Mouse (Mus musculus) limb, embryonic 14.5 days (tissue): ENCODE data around the gene Yy1. TPM values are rescaled to one million over a fixed set of nuclear protein-coding genes. Genes with fewer than 3 reads are reported as not detected.

ENCODE experiments used
- ATAC-seq: fragments of 200-750 bp; cut with Nextera tagmentation; 2 replicates; pipeline ENCODE4 v1.8.0; 2017; ENCODE audit warnings: low read depth, moderate number of reproducible peaks, moderate TSS enrichment; ENCODE audit not compliant: low FRiP score
- DNase-seq: peaks from one replicate; pipeline ENCODE4 v3.0.0-alpha.2; 2015; ENCODE audit warnings: low spot score
- H3K27ac ChIP-seq: fragments of 300-500 bp; sonication (generic); replicated peaks from 2 replicates; pipeline ENCODE4 v1.5.1; 2014; ENCODE audit warnings: low read depth, mild to moderate bottlenecking, low read length, moderate library complexity, mixed read lengths
- H3K27me3 ChIP-seq: fragments of 300-500 bp; sonication (generic); 2 replicates; pipeline ENCODE4 v1.6.1; 2014; ENCODE audit warnings: low read length, mixed read lengths; ENCODE audit not compliant: control insufficient read depth, insufficient read depth
- H3K36me3 ChIP-seq: fragments of 300-500 bp; sonication (generic); 2 replicates; pipeline ENCODE4 v1.6.1; 2014; ENCODE audit warnings: mild to moderate bottlenecking, low read length, moderate library complexity, mixed read lengths; ENCODE audit not compliant: control insufficient read depth, insufficient read depth
- H3K4me1 ChIP-seq: fragments of 300-500 bp; sonication (generic); 2 replicates; pipeline ENCODE4 v1.6.1; 2014; ENCODE audit warnings: antibody characterized with exemption, low read length, mixed read lengths; ENCODE audit not compliant: control insufficient read depth, insufficient read depth
- H3K4me2 ChIP-seq: fragments of 300-500 bp; sonication (generic); replicated peaks from 2 replicates; pipeline ENCODE4 v1.6.1; 2014; ENCODE audit warnings: low read depth, mild to moderate bottlenecking, low read length, moderate library complexity; ENCODE audit not compliant: severe bottlenecking
- H3K4me3 ChIP-seq: fragments of 300-500 bp; sonication (generic); replicated peaks from 2 replicates; pipeline ENCODE4 v1.5.1; 2014; ENCODE audit warnings: low read length
- H3K9ac ChIP-seq: fragments of 300-500 bp; sonication (generic); 2 replicates; pipeline ENCODE4 v1.6.1; 2014; ENCODE audit warnings: mild to moderate bottlenecking, low read depth, low read length, moderate library complexity; ENCODE audit not compliant: severe bottlenecking
- H3K9me3 ChIP-seq: fragments of 300-500 bp; sonication (generic); 2 replicates; pipeline ENCODE4 v1.6.1; 2016; ENCODE audit warnings: low read length; ENCODE audit not compliant: control insufficient read depth
- POLR2A ChIP-seq: fragments of 200-500 bp; IDR thresholded peaks from 2 replicates; pipeline ENCODE4 v1.8.0; 2012; ENCODE audit warnings: inconsistent platforms, mild to moderate bottlenecking, moderate library complexity, borderline replicate concordance; ENCODE audit not compliant: insufficient read depth, insufficient read length; ENCODE audit errors: extremely low read depth
- whole genome bisulfite sequencing: fragments of 180-500 bp; shearing (Covaris S2); extraction: QIAGEN DNeasy Blood & Tissue Kit; methylation state at CpG from one replicate; pipeline ENCODE4 v1.1.7; 2014; 5-methylcytosine and 5-hydroxymethylcytosine counted together
- polyA plus RNA-seq, 2 experiments: library from polyadenylated mRNA; depleted of rRNA in 1 of 2; stranded (reverse) in 1 of 2; unstranded in 1 of 2; fragments of >200 nt; fragmentation: Nextera tagmentation in 1 of 2; extraction: Ambion mirVana in 1 of 2; gene quantifications; 2 replicates each; pipeline versions ENCODE4 v1.2.1 to v1.2.3; 2012 to 2014

Gene Yy1
- polyA plus RNA-seq, 2 experiments = 22.2 to 35.4 TPM

DNA sequence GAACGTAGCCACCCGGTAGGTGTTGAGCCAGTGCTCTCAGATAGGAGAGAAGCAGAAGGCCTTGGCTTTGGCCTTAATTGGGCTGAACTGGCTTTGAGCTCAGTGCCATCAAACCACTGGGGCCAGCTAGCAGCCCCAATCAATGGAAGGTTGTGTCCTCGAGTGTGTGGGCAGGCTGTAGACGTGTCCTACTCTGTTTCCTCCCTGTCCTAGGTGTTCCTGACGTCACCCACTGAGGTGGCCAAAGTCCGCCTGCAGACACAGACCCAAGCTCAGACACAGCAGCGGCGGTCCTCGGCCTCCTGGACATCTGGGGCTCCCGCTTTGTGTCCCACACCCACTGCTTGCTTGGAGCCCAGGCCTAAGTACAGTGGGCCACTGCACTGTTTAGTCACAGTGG is 62.3 kb downstream of the Yy1 start:
- 89% methylated on average over 10 of the region's 10 CpGs for WGBS
- ATAC-seq = no peak

DNA sequence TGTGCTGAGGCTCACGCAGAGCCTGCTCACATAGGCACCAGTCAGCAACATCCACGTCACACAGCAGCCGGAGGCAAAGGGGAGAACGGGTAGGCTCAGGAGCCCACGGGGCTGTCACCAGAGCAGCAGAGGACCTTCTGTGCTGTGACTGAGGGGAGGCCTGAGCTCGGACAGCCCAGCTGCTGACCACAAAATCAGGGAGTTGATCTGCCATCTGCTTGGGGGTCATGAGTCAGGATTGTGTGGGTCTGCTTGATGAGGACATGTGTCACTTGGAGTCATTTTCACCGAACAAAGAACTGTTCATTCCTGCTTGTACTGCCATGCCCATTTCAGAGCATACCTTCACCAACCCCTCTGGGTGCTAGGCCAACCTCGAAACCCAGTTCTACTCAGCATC is 63.4 kb downstream of the Yy1 start:
- Histone ChIP-seq H3K36me3 (peaks cover 18% of the 10 kb centered on the region), H3K27me3 (no peaks in the 10 kb centered on the region), H3K9ac (no peak overlapping the region), H3K27ac (no peak overlapping the region), H3K4me2 (no peak overlapping the region), H3K9me3 (no peaks in the 10 kb centered on the region), H3K4me3 (no peak overlapping the region), H3K4me1 (no peaks in the 10 kb centered on the region)
- TF ChIP-seq POLR2A = no peak
- WGBS = 90% methylated on average over 8 of the region's 8 CpGs
- DNase-seq = no peak
- ATAC-seq = no peak

More for the DNA sequence above, 62.3 kb downstream of the Yy1 start:
- TF ChIP-seq POLR2A = no peak
- no peak for DNase-seq
- Histone ChIP-seq H3K4me2 (no peak overlapping the region), H3K9ac (no peak overlapping the region), H3K4me3 (no peak overlapping the region), H3K9me3 (no peaks in the 10 kb centered on the region), H3K27me3 (no peaks in the 10 kb centered on the region), H3K27ac (no peak overlapping the region), H3K4me1 (no peaks in the 10 kb centered on the region), H3K36me3 (peaks cover 7% of the 10 kb centered on the region; the same call in 1 of the 2 replicates)

DNA sequence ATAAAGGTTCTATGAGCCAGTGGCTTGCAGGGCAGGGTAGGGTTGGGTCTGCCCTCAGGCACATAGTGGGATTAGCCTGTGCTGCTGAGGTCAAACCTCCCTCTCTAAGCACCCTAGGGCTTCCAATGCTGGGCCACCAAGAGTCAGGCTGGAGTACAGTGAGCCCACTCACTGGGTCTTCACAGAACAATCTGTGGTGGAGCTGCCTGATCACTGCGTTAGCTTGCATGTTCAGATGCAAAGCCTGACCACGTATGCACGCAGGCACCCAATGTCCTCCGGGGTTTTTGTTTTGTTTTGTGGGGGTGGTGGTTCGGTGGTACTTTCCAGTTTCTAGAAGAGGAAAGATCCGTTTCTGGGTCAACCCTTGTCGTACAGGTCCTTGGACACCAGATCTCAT is 64.3 kb downstream of the Yy1 start:
- H3K36me3 ChIP-seq = peaks cover 24% of the 10 kb centered on the region
- ATAC-seq = no peak
- WGBS = 90% methylated on average over 7 of the region's 7 CpGs

DNA sequence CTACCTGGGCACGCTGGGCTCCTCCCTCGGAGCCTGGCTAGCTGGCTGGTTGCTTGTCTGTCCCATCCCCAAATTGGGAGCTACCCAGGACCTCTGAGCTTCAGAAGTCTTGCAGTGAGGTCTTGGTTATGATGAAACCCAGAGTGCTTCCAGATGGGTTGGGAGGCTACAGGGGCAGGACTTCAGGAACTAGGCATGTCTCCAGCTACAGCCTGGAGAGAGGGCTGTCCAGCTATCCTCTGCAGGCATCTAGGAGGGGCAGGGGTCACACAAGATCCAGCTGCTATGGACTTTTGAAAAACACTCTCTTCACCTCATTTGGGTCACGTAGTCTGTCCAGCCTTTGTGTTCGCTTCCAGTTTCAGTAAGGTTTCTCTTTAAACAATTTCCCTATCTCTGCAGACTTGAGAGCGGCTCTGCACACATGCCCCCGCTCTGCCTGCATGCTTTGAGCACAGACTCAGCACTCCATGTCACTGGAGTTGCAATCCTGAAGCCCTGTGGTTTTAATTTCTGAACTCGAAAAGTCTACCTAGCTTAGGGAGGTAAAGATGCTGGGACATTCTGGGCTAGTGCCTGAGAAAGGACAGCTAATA is 64.9 kb downstream of the Yy1 start:
- no peak overlapping the region for H3K4me3 ChIP-seq
- H3K27ac ChIP-seq = no peak overlapping the region
- H3K9me3 ChIP-seq = no peaks in the 10 kb centered on the region
- WGBS = 76% methylated on average over 7 of the region's 7 CpGs
- no peak overlapping the region for H3K9ac ChIP-seq
- TF ChIP-seq POLR2A = no peak
- no peak for ATAC-seq
- no peak overlapping the region for H3K4me2 ChIP-seq
- peaks cover 30% of the 10 kb centered on the region for H3K36me3 ChIP-seq
- H3K4me1 ChIP-seq = no peaks in the 10 kb centered on the region
- H3K27me3 ChIP-seq = no peaks in the 10 kb centered on the region
- no peak for DNase-seq

More for the DNA sequence above, 64.3 kb downstream of the Yy1 start:
- no peaks in the 10 kb centered on the region for H3K4me1 ChIP-seq
- no peak overlapping the region for H3K9ac ChIP-seq
- no peak for TF ChIP-seq POLR2A
- DNase-seq = no peak
- no peak overlapping the region for H3K4me3 ChIP-seq
- H3K4me2 ChIP-seq = no peak overlapping the region
- H3K9me3 ChIP-seq = no peaks in the 10 kb centered on the region
- H3K27me3 ChIP-seq = no peaks in the 10 kb centered on the region
- no peak overlapping the region for H3K27ac ChIP-seq

DNA sequence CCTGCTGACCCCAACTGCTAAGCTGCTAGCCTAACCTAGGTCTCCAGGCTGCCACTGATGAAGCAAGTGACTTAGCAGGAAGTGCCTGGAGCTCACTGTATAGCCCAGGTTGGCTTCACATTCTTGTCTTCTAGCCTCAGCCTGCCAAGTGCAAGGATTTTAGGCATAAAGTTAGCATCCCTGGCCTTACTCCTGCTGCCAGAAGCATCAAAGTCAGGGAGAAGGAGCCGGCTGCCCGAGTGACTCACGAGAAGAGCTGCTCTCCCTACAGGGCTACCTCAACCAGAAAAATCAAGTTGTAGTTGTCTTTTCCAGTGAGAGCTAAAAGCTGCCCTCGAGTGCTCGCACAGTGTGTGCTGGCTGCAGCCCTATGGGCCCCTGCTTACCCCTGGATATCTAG is 65.7 kb downstream of the Yy1 start:
- Histone ChIP-seq H3K9ac (no peak overlapping the region), H3K9me3 (no peaks in the 10 kb centered on the region), H3K27me3 (no peaks in the 10 kb centered on the region), H3K27ac (no peak overlapping the region), H3K4me3 (no peak overlapping the region), H3K36me3 (peaks cover 38% of the 10 kb centered on the region), H3K4me2 (no peak overlapping the region), H3K4me1 (no peaks in the 10 kb centered on the region)
- no peak for DNase-seq
- no peak for ATAC-seq
- 85% methylated on average over 5 of the region's 5 CpGs for WGBS
- TF ChIP-seq POLR2A = no peak
